Mouse (Mus musculus) bone marrow, adult 2 months (tissue): ENCODE results near the gene Adamtsl5.

Experiments
- CTCF ChIP-seq: fragments of 200-500 bp; IDR thresholded peaks from 2 replicates; pipeline ENCODE4 v1.5.1; 2011; ENCODE audit warnings: low read length, control low read depth; ENCODE audit not compliant: control insufficient read depth, insufficient read depth
- POLR2A ChIP-seq: fragments of 200-500 bp; IDR thresholded peaks from 2 replicates; pipeline ENCODE4 v1.6.1; 2011; ENCODE audit warnings: low read depth, mild to moderate bottlenecking, control low read depth, low read length, borderline replicate concordance; ENCODE audit not compliant: control insufficient read depth

GRCm38 (mm10) chr10:80372706-80373105 is 24.5 kb upstream of the Adamtsl5 start:
- no peak for TF ChIP-seq CTCF
- no peak for TF ChIP-seq POLR2A
